Comparison of ENCODE assay signal across 16 mouse cellular contexts in the genomic region with DNA sequence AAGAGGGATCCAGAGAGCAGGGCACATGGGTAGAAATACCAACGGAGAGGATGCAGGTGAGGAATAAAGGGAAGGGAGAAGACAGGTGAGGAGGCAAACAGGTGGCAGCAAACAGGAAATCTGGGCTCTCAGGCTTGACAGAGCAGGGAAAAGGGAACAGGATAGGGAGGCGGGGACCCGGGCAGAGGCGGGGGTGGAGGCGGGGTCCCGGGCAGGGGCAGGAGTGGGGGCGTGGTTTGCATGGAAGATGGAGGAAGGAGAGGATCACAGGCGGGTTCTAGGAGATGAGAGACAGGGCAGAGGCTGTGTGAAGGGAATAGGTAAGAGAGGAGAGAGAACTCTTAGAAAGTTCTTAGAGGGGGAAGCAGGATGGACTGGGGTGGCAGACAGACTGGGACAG. TPM values are rescaled to one million over a fixed set of nuclear protein-coding genes. Genes with fewer than 3 reads are reported as not detected.
A peak's percentile ranks its signal among the peaks of the same experiment; 100 is the strongest.
DNase-seq lines count a peak whose midpoint lies in the region; ATAC-seq and TF ChIP-seq lines count a peak whose summit lies in the region.
"Had no signal": no experiment of that assay in that cellular context is flagged by ENCODE, and none has a peak within 500 bp of the region (broad histone marks: within the 10 kb centered on the region; RNA-seq: fewer than 3 reads in every experiment).

No protein-coding gene starts in this region.

- H3K27ac ChIP-seq in kidney, embryonic 16.5 days (ENCODE audit: low read length), result no peak overlapping the region
- H3K27ac ChIP-seq in intestine, embryonic 15.5 days, result no peak overlapping the region
- no peak overlapping the region for H3K27ac ChIP-seq in stomach, postnatal 0 days (replicated peaks)
- H3K27ac ChIP-seq: neural tube, embryonic 12.5 days had no signal

- no peak for TF ChIP-seq CTCF in stomach, postnatal 0 days (IDR thresholded peaks at IDR 0.05; ENCODE audit: low read depth)

- TF ChIP-seq EP300 in stomach, postnatal 0 days (optimal IDR thresholded peaks at IDR 0.05), result no peak

- H3K27me3 ChIP-seq in kidney, embryonic 16.5 days (ENCODE audit: insufficient read depth, low read length), result 0 out of 2 replicates have a peak, but pooled peaks cover under 1% of the 10 kb centered on the region
- no peaks in the 10 kb centered on the region for H3K27me3 ChIP-seq in intestine, embryonic 15.5 days (replicated peaks)
- H3K27me3 ChIP-seq in stomach, postnatal 0 days (ENCODE audit: control insufficient read depth, insufficient read depth, low read length), result no peaks in the 10 kb centered on the region
- H3K27me3 ChIP-seq: neural tube, embryonic 12.5 days had no signal

- peak; percentile 70; the same call in 1 of the 2 replicates for ATAC-seq in kidney, embryonic 16.5 days (ENCODE audit: low FRiP score, low TSS enrichment)
- ATAC-seq in intestine, embryonic 15.5 days, result peak; percentile 78
- ATAC-seq in stomach, postnatal 0 days (ENCODE audit: low FRiP score, low TSS enrichment), result peak; percentile 21; the same call in 1 of the 2 replicates

- H3K4me2 ChIP-seq in kidney, embryonic 16.5 days (replicated peaks; ENCODE audit: low read depth, low read length), result 0 out of 2 replicates have a peak overlapping the region, but pooled peaks have one; percentile 5
- no peak overlapping the region; the same call in 1 of the 2 replicates for H3K4me2 ChIP-seq in intestine, embryonic 15.5 days (replicated peaks)
- H3K4me2 ChIP-seq in stomach, postnatal 0 days (replicated peaks; ENCODE audit: low read depth), result no peak overlapping the region
- H3K4me2 ChIP-seq: neural tube, embryonic 12.5 days had no signal

- H3K9me3 ChIP-seq in kidney, embryonic 16.5 days (ENCODE audit: low read length), result no peaks in the 10 kb centered on the region
- no peaks in the 10 kb centered on the region for H3K9me3 ChIP-seq in intestine, embryonic 15.5 days
- no peaks in the 10 kb centered on the region for H3K9me3 ChIP-seq in stomach, postnatal 0 days (ENCODE audit: control insufficient read depth, low read length)
- H3K9me3 ChIP-seq: neural tube, embryonic 12.5 days had no signal

- no peaks in the 10 kb centered on the region for H3K36me3 ChIP-seq in kidney, embryonic 16.5 days (ENCODE audit: insufficient read depth, low read length)
- H3K36me3 ChIP-seq in intestine, embryonic 15.5 days, result no peaks in the 10 kb centered on the region
- H3K36me3 ChIP-seq in stomach, postnatal 0 days (ENCODE audit: control insufficient read depth, insufficient read depth, low read length), result no peaks in the 10 kb centered on the region
- H3K36me3 ChIP-seq: neural tube, embryonic 12.5 days had no signal

- H3K4me3 ChIP-seq in kidney, embryonic 16.5 days (ENCODE audit: low read length), result no peak overlapping the region
- H3K4me3 ChIP-seq in intestine, embryonic 15.5 days (replicated peaks), result no peak overlapping the region
- H3K4me3 ChIP-seq in stomach, postnatal 0 days (ENCODE audit: low read depth, low read length), result no peak overlapping the region
- H3K4me3 ChIP-seq: neural tube, embryonic 12.5 days had no signal

- WGBS in kidney, embryonic 16.5 days, result 7% methylated on average over 8 of the region's 8 CpGs
- WGBS in intestine, embryonic 15.5 days, result 9% methylated on average over 8 of the region's 8 CpGs
- 2% methylated on average over 7 of the region's 8 CpGs for WGBS in stomach, postnatal 0 days

- no peak for DNase-seq in kidney, adult 18-20 months
- DNase-seq in urinary bladder, postnatal 14 days (ENCODE audit: low spot score), result peak; percentile 9
- no peak for DNase-seq in urinary bladder, adult 18-20 months (ENCODE audit: low spot score in 2 of 2)
- peak; percentile 54 for DNase-seq in stomach, postnatal 0 days (ENCODE audit: low spot score)
- no peak for DNase-seq in frontal cortex, postnatal 25 days (ENCODE audit: low spot score in 2 of 2)
- DNase-seq in cerebellum, adult 11 months, result no peak
- DNase-seq: cerebellum, adult 8-10 months; heart, adult 18-20 months; heart, postnatal 4 days; midbrain, embryonic 14.5 days; right cerebral cortex, adult 18-20 months had no signal

- H3K4me1 ChIP-seq in kidney, embryonic 16.5 days (ENCODE audit: insufficient read depth, low read length), result no peaks in the 10 kb centered on the region; the same call in 1 of the 2 replicates
- H3K4me1 ChIP-seq in intestine, embryonic 15.5 days (replicated peaks), result peaks cover 2% of the 10 kb centered on the region; the same call in 1 of the 2 replicates
- no peaks in the 10 kb centered on the region for H3K4me1 ChIP-seq in stomach, postnatal 0 days (replicated peaks; ENCODE audit: control insufficient read depth, insufficient read depth)
- H3K4me1 ChIP-seq: neural tube, embryonic 12.5 days had no signal

- no peak overlapping the region for H3K9ac ChIP-seq in kidney, embryonic 16.5 days (replicated peaks; ENCODE audit: low read length)
- no peak overlapping the region for H3K9ac ChIP-seq in intestine, embryonic 15.5 days
- no peak overlapping the region for H3K9ac ChIP-seq in stomach, postnatal 0 days (ENCODE audit: low read length)
- H3K9ac ChIP-seq: neural tube, embryonic 12.5 days had no signal

RNA-seq across cellular contexts. Expression of a gene that starts 27.1 kb away (rescaled TPM):
- polyA plus RNA-seq in kidney, embryonic 16.5 days (2015; fragmentation: Nextera tagmentation; extraction: Ambion mirVana), result 2.2 and 2.8 TPM in 2 replicates
- polyA plus RNA-seq in intestine, embryonic 15.5 days (2015; fragmentation: Nextera tagmentation; extraction: Ambion mirVana), result 1.9 and 2.7 TPM in 2 replicates
- polyA plus RNA-seq in stomach, postnatal 0 days (2015; fragmentation: Nextera tagmentation; extraction: Ambion mirVana), result 0.96 and 1.3 TPM in 2 replicates

RNA-seq across cellular contexts. Expression of a gene that starts 31.4 kb away (rescaled TPM):
- not detected in 2 replicates for polyA plus RNA-seq in kidney, embryonic 16.5 days (2015; fragmentation: Nextera tagmentation; extraction: Ambion mirVana)
- not detected in 2 replicates for polyA plus RNA-seq in intestine, embryonic 15.5 days (2015; fragmentation: Nextera tagmentation; extraction: Ambion mirVana)
- not detected in 2 replicates for polyA plus RNA-seq in stomach, postnatal 0 days (2015; fragmentation: Nextera tagmentation; extraction: Ambion mirVana)
- polyA plus RNA-seq: frontal cortex, adult 2 months; liver, embryonic 16.5 days; midbrain, embryonic 14.5 days; neural tube, embryonic 12.5 days had no signal

RNA-seq across cellular contexts. Expression of a gene that starts 41.6 kb away (rescaled TPM):
- polyA plus RNA-seq in kidney, embryonic 16.5 days (2015; fragmentation: Nextera tagmentation; extraction: Ambion mirVana), result 13.6 and 15.5 TPM in 2 replicates
- polyA plus RNA-seq in intestine, embryonic 15.5 days (2015; fragmentation: Nextera tagmentation; extraction: Ambion mirVana), result 17.5 and 19.9 TPM in 2 replicates
- polyA plus RNA-seq in stomach, postnatal 0 days (2015; fragmentation: Nextera tagmentation; extraction: Ambion mirVana), result 18.9 and 23.1 TPM in 2 replicates

RNA-seq across cellular contexts. Expression of a gene that starts 43.8 kb away (rescaled TPM):
- not detected in 2 replicates for polyA plus RNA-seq in kidney, embryonic 16.5 days (2015; fragmentation: Nextera tagmentation; extraction: Ambion mirVana)
- not detected in 2 replicates for polyA plus RNA-seq in intestine, embryonic 15.5 days (2015; fragmentation: Nextera tagmentation; extraction: Ambion mirVana)
- not detected in 2 replicates for polyA plus RNA-seq in stomach, postnatal 0 days (2015; fragmentation: Nextera tagmentation; extraction: Ambion mirVana)
- polyA plus RNA-seq: frontal cortex, adult 2 months; liver, embryonic 16.5 days; midbrain, embryonic 14.5 days; neural tube, embryonic 12.5 days had no signal

Comparison
In these comparisons a context has a peak if more than half of its experiments do, and no peak if none do; other contexts are left out.
1. DNase-seq: peak in urinary bladder, postnatal 14 days (single experiment) and stomach, postnatal 0 days (single experiment); none in kidney, adult 18-20 months (single experiment), urinary bladder, adult 18-20 months (0 of 2), frontal cortex, postnatal 25 days (0 of 2) and cerebellum, adult 11 months (single experiment).
2. ATAC-seq: peak in every context shown above with its lines; median percentile 78 in intestine, embryonic 15.5 days; 70 in kidney, embryonic 16.5 days; 21 in stomach, postnatal 0 days.